Mouse (Mus musculus) stomach, embryonic 16.5 days (tissue): ENCODE measurements at regions not wholly inside any gene's neighbourhood (a gene's known extent, or its start where the extent isn't known, plus 50 kb on each side); places are given as distances from the start of the nearest gene placed in this dataset.

Source experiments
- ATAC-seq: fragments of 200-750 bp; cut with Nextera tagmentation; 2 replicates; pipeline ENCODE4 v1.8.0; 2017; ENCODE audit warnings: moderate number of reproducible peaks, moderate TSS enrichment; ENCODE audit not compliant: insufficient read depth, low FRiP score
- H3K27ac ChIP-seq: fragments of 300-500 bp; sonication (generic); 2 replicates; pipeline ENCODE4 v1.5.1; 2014; ENCODE audit warnings: low read length
- H3K27me3 ChIP-seq: fragments of 300-500 bp; sonication (generic); 2 replicates; pipeline ENCODE4 v1.6.1; 2014; ENCODE audit warnings: low read length, control low read depth, mixed read lengths; ENCODE audit not compliant: control insufficient read depth, insufficient read depth
- H3K36me3 ChIP-seq: fragments of 300-500 bp; sonication (generic); 2 replicates; pipeline ENCODE4 v1.6.1; 2014; ENCODE audit warnings: low read length; ENCODE audit not compliant: control insufficient read depth, insufficient read depth
- H3K4me1 ChIP-seq: fragments of 300-500 bp; sonication (generic); 2 replicates; pipeline ENCODE4 v1.6.1; 2014; ENCODE audit warnings: low read length, control low read depth, mixed read lengths; ENCODE audit not compliant: control insufficient read depth, insufficient read depth
- H3K4me2 ChIP-seq: fragments of 300-500 bp; sonication (generic); 2 replicates; pipeline ENCODE4 v1.6.1; 2014; ENCODE audit warnings: low read depth, low read length, mixed read lengths
- H3K4me3 ChIP-seq: fragments of 300-500 bp; sonication (generic); replicated peaks from 2 replicates; pipeline ENCODE4 v1.5.1; 2014; ENCODE audit warnings: mild to moderate bottlenecking, low read length
- H3K9ac ChIP-seq: fragments of 300-500 bp; sonication (generic); 2 replicates; pipeline ENCODE4 v1.6.1; 2014; ENCODE audit warnings: low read length
- H3K9me3 ChIP-seq: fragments of 300-500 bp; sonication (generic); replicated peaks from 2 replicates; pipeline ENCODE4 v1.6.1; 2016; ENCODE audit warnings: low read length, control low read depth; ENCODE audit not compliant: control insufficient read depth
- WGBS: fragments of 180-500 bp; shearing (Covaris S2); extraction: QIAGEN DNeasy Blood & Tissue Kit; methylation state at CpG from one replicate; pipeline ENCODE4 v1.1.7; 2014; 5-methylcytosine and 5-hydroxymethylcytosine counted together

DNA sequence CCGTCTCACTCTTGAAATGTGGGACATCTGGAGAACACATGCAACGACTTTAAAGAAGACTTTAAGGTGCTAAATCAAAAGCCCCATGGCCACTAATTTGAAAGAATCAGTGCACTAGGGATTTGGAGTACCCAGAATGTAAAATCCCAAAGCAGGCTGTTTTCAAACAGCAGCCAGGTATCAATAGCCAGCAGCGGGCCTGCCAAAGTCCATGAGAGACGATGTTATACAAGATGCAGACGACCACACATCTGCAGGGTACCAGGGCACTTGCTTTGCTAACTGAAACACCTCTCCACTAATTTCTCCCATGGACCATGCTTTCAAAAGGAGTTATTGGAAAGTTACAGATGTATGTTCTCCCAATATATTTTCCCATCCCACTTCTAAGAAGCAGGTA is 119.9 kb upstream of the Csl start:
- Histone ChIP-seq H3K4me3 (no peak overlapping the region), H3K9me3 (no peaks in the 10 kb centered on the region)

DNA sequence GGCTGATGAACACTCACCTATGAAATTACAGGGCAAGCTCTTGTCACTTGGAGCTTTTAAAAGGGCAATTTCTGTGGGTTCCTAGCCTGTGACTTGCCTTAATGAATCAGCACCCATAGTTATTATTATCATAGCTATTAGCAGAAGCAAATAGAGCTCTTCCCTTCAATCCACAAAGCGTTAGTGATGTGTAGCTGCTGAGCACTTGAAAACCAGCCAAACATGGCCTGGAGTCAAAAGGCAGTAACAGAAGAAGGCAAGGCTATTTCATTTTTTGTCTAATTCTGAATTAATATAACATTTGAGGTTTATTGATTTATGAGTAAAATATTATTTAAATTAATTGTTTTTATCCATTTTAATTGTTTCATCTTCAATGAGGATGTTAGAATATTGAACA is 105.3 kb upstream of the Csl start:
- no peak overlapping the region for H3K4me2 ChIP-seq
- H3K9me3 ChIP-seq, result no peaks in the 10 kb centered on the region
- ATAC-seq, result no peak
- no peak overlapping the region for H3K27ac ChIP-seq
- 62% methylated on average over 1 of the region's 1 CpGs for WGBS
- no peak overlapping the region for H3K4me3 ChIP-seq
- no peaks in the 10 kb centered on the region for H3K4me1 ChIP-seq
- no peak overlapping the region for H3K9ac ChIP-seq
- no peaks in the 10 kb centered on the region for H3K36me3 ChIP-seq
- no peaks in the 10 kb centered on the region for H3K27me3 ChIP-seq

More for the DNA sequence above, 119.9 kb upstream of the Csl start:
- no peak overlapping the region for H3K27ac ChIP-seq
- H3K36me3 ChIP-seq, result no peaks in the 10 kb centered on the region
- no peak overlapping the region for H3K9ac ChIP-seq
- no peak for ATAC-seq
- H3K27me3 ChIP-seq, result no peaks in the 10 kb centered on the region
- no peak overlapping the region for H3K4me2 ChIP-seq
- H3K4me1 ChIP-seq, result no peaks in the 10 kb centered on the region
- 82% methylated on average over 5 of the region's 5 CpGs for WGBS

DNA sequence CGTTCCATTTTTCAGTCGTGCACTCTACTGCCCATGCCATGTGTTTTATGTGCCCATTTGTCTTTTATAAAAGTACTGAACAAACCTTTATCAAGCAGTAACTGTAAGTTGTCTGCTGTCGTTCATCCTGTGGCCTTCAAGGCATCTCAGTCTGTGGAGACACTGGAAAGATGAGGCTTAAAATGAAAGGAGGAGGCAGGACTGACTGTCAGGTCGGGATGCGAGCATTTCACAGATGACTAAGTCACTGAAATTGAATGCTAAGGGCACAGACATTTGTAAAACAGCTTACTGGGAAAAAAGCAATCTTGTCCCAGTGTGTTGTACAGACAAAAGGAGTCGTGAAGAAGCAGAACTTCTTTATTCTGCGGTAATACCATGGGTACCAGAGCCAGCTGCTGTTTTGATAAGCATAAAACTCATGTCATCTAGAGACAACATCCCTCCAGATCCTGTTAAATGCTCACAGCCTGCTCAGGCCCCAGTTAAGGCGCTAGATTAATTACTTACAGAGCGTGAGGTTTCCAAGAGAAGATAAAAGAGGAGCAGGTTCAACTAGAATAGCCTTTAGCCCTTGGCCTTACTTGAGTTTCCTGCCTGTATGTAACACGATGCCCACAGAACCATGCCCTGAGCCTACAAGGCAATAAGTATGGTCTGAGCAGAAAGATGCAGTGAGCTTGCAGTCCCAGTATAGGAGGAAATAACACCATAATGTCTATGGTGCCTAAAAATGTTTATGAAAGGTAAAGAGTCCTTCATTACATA is 101.0 kb upstream of the Csl start:
- Histone ChIP-seq H3K9ac (no peak overlapping the region), H3K9me3 (no peaks in the 10 kb centered on the region), H3K36me3 (no peaks in the 10 kb centered on the region), H3K27ac (no peak overlapping the region), H3K4me1 (no peaks in the 10 kb centered on the region), H3K4me2 (no peak overlapping the region), H3K27me3 (no peaks in the 10 kb centered on the region), H3K4me3 (no peak overlapping the region)
- WGBS, result 58% methylated on average over 10 of the region's 10 CpGs
- no peak for ATAC-seq

DNA sequence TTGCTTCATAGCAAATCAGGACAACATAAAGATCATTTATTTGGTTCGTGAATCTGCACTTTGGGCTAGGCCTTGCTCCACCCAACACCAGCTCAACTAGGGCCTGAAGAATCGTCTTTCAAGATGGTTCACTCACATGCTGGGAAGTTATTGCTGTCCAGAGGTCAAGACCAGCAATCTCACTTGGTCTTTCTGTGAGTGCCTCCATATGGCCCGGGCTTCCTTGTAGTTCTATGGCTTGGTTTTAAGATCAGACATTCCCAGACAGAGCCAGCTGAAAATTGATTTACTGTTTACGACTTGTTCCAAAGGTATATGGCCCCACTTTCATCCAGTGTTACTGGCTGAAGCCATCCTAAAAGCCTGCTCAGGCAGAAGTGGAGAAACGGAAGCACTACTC is 84.7 kb upstream of the Csl start:
- H3K4me2 ChIP-seq, result no peak overlapping the region
- H3K9me3 ChIP-seq, result no peaks in the 10 kb centered on the region
- H3K36me3 ChIP-seq, result no peaks in the 10 kb centered on the region
- WGBS, result 72% methylated on average over 5 of the region's 5 CpGs
- 0 out of 2 replicates have a peak, but pooled peaks cover 3% of the 10 kb centered on the region for H3K4me1 ChIP-seq
- H3K9ac ChIP-seq, result no peak overlapping the region
- no peaks in the 10 kb centered on the region for H3K27me3 ChIP-seq
- no peak overlapping the region for H3K27ac ChIP-seq
- no peak for ATAC-seq
- no peak overlapping the region for H3K4me3 ChIP-seq

DNA sequence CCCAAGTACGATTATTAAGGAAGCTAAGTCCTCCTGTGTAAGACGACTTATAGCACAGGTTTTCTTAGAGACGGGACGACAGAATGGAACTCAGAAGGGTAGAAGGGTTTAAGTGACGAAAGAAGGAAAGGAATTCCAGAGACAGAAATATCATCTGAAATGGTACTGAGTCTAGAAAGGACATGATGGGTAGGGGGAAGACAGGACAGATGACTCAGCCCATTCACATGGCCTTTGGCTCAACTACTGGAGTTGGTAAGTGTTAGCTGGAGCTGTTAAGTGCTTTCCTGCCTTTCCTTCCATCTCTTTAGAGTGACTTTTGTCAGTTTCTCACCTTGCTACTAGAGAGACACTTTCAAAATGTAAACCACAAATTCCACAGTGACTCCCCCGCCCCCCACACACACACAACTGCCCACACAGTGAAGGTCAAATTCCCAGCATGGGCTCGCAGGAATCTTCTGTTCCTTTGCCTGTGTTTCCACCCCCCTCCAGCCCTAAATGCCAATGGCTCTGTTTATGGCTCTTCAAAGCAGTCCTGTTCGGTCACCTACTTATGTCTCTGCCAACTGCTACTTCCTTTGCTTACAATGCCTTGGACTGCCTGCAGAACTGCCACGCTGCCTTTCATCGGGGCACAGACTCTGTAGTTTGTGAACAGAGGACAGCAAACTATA is 81.8 kb upstream of the Csl start:
- H3K27me3 ChIP-seq, result no peaks in the 10 kb centered on the region
- ATAC-seq, result no peak
- H3K4me1 ChIP-seq, result 0 out of 2 replicates have a peak, but pooled peaks cover 3% of the 10 kb centered on the region
- no peak overlapping the region for H3K4me3 ChIP-seq
- no peak overlapping the region for H3K27ac ChIP-seq
- no peak overlapping the region for H3K4me2 ChIP-seq
- H3K9ac ChIP-seq, result no peak overlapping the region
- WGBS, result 70% methylated on average over 10 of the region's 10 CpGs
- H3K9me3 ChIP-seq, result no peaks in the 10 kb centered on the region
- H3K36me3 ChIP-seq, result no peaks in the 10 kb centered on the region

DNA sequence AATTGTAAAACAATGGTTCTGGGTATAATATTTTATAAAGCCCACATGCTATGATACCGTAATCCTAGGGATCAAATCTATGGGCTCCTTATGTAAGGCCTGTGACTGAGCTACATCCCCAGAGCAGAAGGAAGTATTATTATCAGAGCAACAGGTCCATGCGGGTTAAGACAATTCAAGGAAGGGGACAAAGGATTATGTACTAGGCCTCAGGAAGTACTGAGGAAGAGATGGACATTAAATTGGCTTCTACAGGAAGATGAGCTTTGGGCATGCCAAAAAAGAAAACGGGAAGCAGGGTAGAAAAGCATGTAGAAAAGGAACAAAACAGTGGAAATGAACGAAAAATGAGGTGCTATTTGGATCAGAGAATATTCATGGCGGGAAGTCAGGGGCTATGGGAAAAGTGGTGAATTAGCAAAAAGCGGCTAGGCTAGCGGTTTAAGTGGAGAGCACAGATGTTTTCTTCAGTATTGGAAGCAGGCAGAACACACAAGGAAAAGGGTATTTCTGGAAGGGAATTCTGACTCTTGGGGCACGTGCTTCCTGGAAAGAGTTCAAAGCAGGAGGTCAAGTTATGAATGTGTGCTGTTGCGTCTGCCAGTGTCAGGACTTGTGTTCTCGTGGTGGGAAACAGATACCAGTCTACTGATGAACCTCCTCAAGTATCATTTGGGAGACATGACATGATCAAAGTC is 80.9 kb upstream of the Csl start:
- H3K36me3 ChIP-seq, result no peaks in the 10 kb centered on the region
- H3K9me3 ChIP-seq, result no peaks in the 10 kb centered on the region
- 76% methylated on average over 10 of the region's 10 CpGs for WGBS
- H3K27ac ChIP-seq, result no peak overlapping the region
- ATAC-seq, result no peak
- H3K4me3 ChIP-seq, result no peak overlapping the region
- H3K9ac ChIP-seq, result no peak overlapping the region
- peaks cover 3% of the 10 kb centered on the region; the same call in 1 of the 2 replicates for H3K4me1 ChIP-seq
- H3K4me2 ChIP-seq, result no peak overlapping the region
- H3K27me3 ChIP-seq, result no peaks in the 10 kb centered on the region

DNA sequence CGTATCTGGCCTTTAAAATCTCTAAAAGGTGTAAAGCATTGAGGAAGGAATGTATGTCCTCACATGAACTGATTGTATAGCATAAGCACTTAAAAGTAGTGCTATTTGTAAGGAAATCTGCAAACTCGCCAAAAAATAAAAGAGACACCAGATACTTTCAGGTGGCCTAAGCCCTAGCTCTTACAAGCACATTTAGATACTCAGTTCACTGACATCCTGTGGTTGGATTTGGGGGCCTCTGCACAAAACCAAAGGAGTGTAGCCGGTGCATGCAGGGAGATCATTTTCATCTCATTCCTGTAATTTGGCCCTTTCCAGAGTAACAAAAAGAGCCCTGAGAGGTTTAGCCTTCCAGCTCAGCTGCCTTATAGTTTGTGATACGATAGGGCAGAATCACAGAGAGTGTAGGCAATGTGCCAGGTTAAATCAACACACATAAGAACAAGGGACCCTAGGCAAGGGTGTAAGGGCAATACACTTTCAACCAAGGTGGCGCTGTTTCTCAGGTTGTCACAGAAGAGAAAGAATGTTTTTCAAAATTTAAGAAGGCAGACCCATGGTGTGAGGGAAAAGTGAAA is 77.5 kb upstream of the Csl start:
- Histone ChIP-seq H3K36me3 (no peaks in the 10 kb centered on the region), H3K4me1 (peaks cover 3% of the 10 kb centered on the region; the same call in 1 of the 2 replicates), H3K27ac (no peak overlapping the region), H3K9ac (no peak overlapping the region), H3K27me3 (no peaks in the 10 kb centered on the region), H3K9me3 (no peaks in the 10 kb centered on the region), H3K4me2 (no peak overlapping the region), H3K4me3 (no peak overlapping the region)
- no peak for ATAC-seq
- 66% methylated on average over 5 of the region's 5 CpGs for WGBS

DNA sequence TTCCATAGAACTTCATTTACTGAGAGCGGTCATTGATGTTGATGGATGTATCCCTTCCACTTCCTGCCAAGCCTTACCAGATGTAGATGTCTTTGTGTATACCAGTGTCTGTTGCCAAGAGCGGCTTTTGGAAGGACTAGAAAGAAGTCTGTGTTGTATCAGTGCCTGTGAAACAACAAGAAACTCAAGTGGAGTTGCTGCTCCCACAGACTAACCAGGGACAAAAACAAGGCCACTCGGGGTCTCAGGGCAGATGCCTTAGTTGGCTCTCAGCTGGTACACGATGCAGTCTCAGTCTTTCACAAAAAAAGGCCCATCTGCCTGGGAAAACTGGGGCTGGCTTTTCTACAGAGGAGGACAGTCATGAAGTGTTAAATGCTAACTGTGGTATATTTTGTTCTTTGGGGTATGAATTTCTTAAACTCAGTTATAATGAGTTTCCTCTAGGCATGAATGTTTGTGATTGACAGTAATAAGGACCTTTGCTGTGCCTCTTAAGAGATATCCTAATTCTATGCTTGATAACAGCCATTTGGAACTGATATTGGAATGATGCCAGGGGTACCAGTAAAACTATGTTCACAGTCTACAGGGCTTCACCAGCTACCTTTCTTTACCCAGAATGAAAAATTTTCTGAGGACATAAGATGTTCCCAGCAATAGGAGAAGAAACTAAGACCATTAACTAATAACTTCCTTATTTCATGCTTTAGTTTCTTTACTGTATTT is 75.6 kb upstream of the Csl start:
- H3K9me3 ChIP-seq, result no peaks in the 10 kb centered on the region
- no peaks in the 10 kb centered on the region; the same call in 1 of the 2 replicates for H3K4me1 ChIP-seq
- no peaks in the 10 kb centered on the region for H3K36me3 ChIP-seq
- no peak overlapping the region; the same call in 1 of the 2 replicates for H3K27ac ChIP-seq
- H3K9ac ChIP-seq, result no peak overlapping the region
- H3K27me3 ChIP-seq, result no peaks in the 10 kb centered on the region
- no peak overlapping the region for H3K4me2 ChIP-seq
- no peak overlapping the region for H3K4me3 ChIP-seq
- no peak; the same call in 1 of the 2 replicates for ATAC-seq
- WGBS, result 39% methylated on average over 4 of the region's 4 CpGs
